Mouse (Mus musculus) megakaryocyte-erythroid progenitor cell, adult 5-6 weeks (primary cell): Measurements from ENCODE around the gene Clec16a. TPM values are rescaled to one million over a fixed set of nuclear protein-coding genes. Genes with fewer than 3 reads are reported as not detected.

Source experiments
- ATAC-seq: replicated peaks from 2 replicates; pipeline ENCODE4 v1.8.0; 2016; ENCODE audit warnings: mild to moderate bottlenecking, inconsistent platforms; ENCODE audit not compliant: severe bottlenecking, poor library complexity, low FRiP score, low TSS enrichment
- total RNA-seq, 2 experiments: library from RNA; stranded (forward) in 1 of 2; stranded (reverse) in 1 of 2; fragments of 200-1000, 215-1000 nt in 1 of 2; fragments of >200 nt in 1 of 2; fragmentation: Nextera tagmentation in 1 of 2; gene quantifications; 2 replicates each; pipeline ENCODE4 v1.2.3; 2014 to 2017

Clec16a gene
- total RNA-seq, 2 experiments from 2014 or later = 6.3 to 13.2 TPM

- ATAC-seq = no peak
Measured at GRCm38 (mm10) chr16:10634940-10635339, 89.8 kb downstream of the Clec16a start.

GRCm38 (mm10) chr16:10637898-10638297 lies 92.8 kb downstream of the Clec16a start:
- no peak for ATAC-seq

- peak; percentile 84 for ATAC-seq
Measured at GRCm38 (mm10) chr16:10639111-10639889, 94.2 kb downstream of the Clec16a start.

- ATAC-seq = peak; percentile 59
Measured at GRCm38 (mm10) chr16:10640041-10640440, 94.9 kb downstream of the Clec16a start.

- ATAC-seq = no peak
Measured at GRCm38 (mm10) chr16:10641146-10641545, 96.0 kb downstream of the Clec16a start.

- ATAC-seq = peak; percentile 35; the same call in 1 of the 2 replicates
Measured at GRCm38 (mm10) chr16:10642857-10643633, 97.9 kb downstream of the Clec16a start.

- ATAC-seq = no peak
Measured at GRCm38 (mm10) chr16:10644238-10644637, 99.1 kb downstream of the Clec16a start.

- ATAC-seq = no peak
Measured at GRCm38 (mm10) chr16:10644731-10645130, 99.6 kb downstream of the Clec16a start.

- ATAC-seq = no peak
Measured at GRCm38 (mm10) chr16:10651804-10652203, 106.7 kb downstream of the Clec16a start.

- ATAC-seq = no peak
Measured at GRCm38 (mm10) chr16:10652935-10653334, 107.8 kb downstream of the Clec16a start.

- no peak for ATAC-seq
Measured at GRCm38 (mm10) chr16:10655236-10655635, 110.1 kb downstream of the Clec16a start.

- ATAC-seq = no peak
Measured at GRCm38 (mm10) chr16:10655926-10656325, 110.8 kb downstream of the Clec16a start.

GRCm38 (mm10) chr16:10656461-10656860 lies 111.3 kb downstream of the Clec16a start:
- no peak for ATAC-seq

- ATAC-seq = no peak
Measured at GRCm38 (mm10) chr16:10656939-10657338, 111.8 kb downstream of the Clec16a start.

GRCm38 (mm10) chr16:10659211-10659610 lies 114.1 kb downstream of the Clec16a start:
- no peak for ATAC-seq

GRCm38 (mm10) chr16:10660526-10660925 lies 115.4 kb downstream of the Clec16a start:
- no peak for ATAC-seq

GRCm38 (mm10) chr16:10661385-10661784 lies 116.2 kb downstream of the Clec16a start:
- no peak for ATAC-seq

- ATAC-seq = no peak
Measured at GRCm38 (mm10) chr16:10663890-10664731, 119.0 kb downstream of the Clec16a start.

- ATAC-seq = peak; percentile 82
Measured at GRCm38 (mm10) chr16:10664921-10665894, 120.1 kb downstream of the Clec16a start.
